Mouse (Mus musculus): ENCODE data around the gene Mrap2.

DNA sequence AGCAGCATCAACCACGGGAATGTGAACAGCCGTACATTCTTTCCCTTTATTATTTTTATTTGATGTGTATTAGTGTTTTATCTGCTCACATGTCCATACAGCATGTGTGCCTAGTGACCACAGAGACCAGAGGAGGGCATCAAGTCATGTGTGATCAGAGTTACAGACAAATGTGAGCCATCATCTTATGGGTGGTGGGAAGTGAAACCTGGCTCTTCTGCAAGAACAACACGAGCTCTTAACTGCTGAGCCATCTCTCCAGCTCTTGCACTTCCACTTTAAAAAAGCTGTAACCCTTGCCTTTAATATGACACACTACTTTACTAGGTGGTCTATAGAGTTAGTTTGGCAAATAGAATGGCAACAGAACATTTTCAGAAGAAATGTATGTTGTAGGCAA is 27.4 kb downstream of the Mrap2 start:
- TF ChIP-seq POLR2AphosphoS2 (IDR thresholded peaks at IDR 0.05; ENCODE audit: insufficient read length, low read depth) (no peak), MAX (IDR thresholded peaks at IDR 0.05; ENCODE audit: low read depth) (no peak), MYOD1 (IDR thresholded peaks at IDR 0.05; ENCODE audit: control insufficient read depth in 1 of 3, insufficient read length in 2 of 3, low read depth in 2 of 3) (no peak), TCF12 (IDR thresholded peaks at IDR 0.05; ENCODE audit: insufficient read depth, poor library complexity, severe bottlenecking) (no peak), POLR2A (IDR thresholded peaks at IDR 0.05; ENCODE audit: insufficient read length, low read depth) (no peak), USF1 (IDR thresholded peaks at IDR 0.05; ENCODE audit: low read depth) (no peak), MYOG (IDR thresholded peaks at IDR 0.05; ENCODE audit: control insufficient read depth in 1 of 3, insufficient read depth in 1 of 3, insufficient read length in 2 of 3, low read depth in 2 of 3) (no peak), E2F4 (IDR thresholded peaks at IDR 0.05; ENCODE audit: insufficient read depth) (no peak), CEBPB (IDR thresholded peaks at IDR 0.05; ENCODE audit: insufficient read depth, poor library complexity, severe bottlenecking) (no peak), SRF (IDR thresholded peaks at IDR 0.05; ENCODE audit: control insufficient read depth, insufficient read length, low read depth) (no peak)
